Mouse (Mus musculus): ENCODE data around the gene Olfr1221.
"Not testable (repeated sequence)": the region's sequence is repeated elsewhere in the genome, so short reads cannot be mapped to it uniquely, and the experiment has no call there.

The Olfr1221 gene

DNA sequence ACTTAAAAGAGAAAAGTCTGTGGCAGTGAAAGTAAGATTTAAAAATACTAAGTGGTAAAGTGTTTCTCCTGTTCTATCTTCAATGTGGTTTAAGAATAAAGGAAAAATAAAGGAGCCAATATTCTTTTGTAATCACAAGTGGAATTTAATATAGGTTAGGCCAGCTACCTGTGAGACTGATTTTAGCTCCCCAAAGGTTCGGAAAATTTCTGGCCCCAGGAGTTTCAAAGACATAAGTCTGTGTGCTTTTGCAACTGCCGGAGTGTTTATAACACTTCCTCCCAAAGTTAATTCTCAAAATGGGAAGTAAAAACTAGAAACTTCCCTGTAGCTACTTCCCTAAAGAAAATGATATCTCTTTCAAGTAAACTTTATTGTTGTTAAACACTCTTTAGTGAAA, at the start of gene Olfr1221:
TSS of gene Olfr1221 (minus strand) at position 101 of the 400 bp plus-strand sequence.
- DNase-seq (ENCODE audit: low spot score in 2 of 2) = no peak

DNA sequence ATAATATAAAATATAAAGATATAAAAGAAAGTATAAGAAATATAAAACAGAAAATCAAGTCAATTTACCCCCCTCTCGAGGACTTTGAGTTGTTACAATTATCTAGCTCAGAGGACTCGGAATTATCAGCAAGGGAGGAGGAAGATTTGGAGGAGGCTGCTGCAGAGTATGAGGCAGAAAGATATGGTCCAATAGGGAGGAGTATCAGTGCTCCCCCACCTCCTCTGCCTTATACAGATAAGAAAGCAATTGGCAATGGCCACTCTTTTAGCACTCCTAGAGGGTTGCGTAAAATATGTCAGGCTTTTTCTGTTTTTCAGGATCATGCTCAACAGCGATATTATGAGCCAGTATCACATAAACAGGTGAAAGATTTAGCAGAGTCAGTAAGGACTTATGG, 47.6 kb upstream of the Olfr1221 start:
- not testable (repeated sequence) for DNase-seq (ENCODE audit: low spot score in 2 of 2)

DNA sequence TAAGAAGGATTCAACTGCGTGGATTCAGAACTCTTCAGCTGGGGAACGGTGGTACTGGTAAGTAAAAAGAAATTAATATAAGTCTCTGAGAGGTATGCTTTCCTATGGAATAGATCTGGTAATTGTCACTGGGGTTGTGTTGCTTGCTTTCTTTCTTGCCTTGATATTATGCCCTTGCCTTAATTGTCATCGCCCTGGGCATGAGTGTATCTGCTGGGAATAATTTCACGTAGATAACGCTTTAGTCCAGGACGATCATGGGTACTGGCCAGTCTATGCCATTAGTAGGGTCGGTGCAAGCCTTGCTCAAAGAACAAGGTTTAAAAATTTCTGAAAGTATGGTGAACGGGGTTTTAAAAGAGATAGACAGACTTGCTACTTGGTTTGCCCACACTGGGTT, 46.9 kb upstream of the Olfr1221 start, which contains the start of gene Olfr1224-ps1:
TSS of gene Olfr1224-ps1 (minus strand) at position 101 of the 400 bp plus-strand sequence.
- DNase-seq (ENCODE audit: low spot score in 2 of 2) = not testable (repeated sequence)

DNA sequence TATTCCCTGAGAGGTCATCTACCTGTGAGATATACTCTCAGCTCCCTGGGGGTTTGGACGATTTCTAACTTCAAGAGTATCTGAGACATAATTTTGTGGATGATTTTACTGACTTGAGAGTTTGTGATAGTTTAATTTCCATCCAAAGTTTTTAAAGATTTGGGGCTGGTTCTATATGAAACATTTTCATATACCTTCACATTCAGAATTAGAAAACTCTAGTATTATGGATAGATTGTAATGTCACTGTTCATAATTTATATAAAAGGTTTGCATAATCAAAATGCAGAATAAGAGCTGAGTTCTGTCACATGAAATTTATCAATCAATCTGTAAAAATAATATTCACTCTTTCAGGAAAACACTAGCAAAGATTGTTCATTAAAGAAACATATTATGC, 34.4 kb upstream of the Olfr1221 start, which contains the start of gene Olfr1223:
TSS of gene Olfr1223 (minus strand) at position 101 of the 400 bp plus-strand sequence.
- no peak for DNase-seq (ENCODE audit: low spot score in 2 of 2)

DNA sequence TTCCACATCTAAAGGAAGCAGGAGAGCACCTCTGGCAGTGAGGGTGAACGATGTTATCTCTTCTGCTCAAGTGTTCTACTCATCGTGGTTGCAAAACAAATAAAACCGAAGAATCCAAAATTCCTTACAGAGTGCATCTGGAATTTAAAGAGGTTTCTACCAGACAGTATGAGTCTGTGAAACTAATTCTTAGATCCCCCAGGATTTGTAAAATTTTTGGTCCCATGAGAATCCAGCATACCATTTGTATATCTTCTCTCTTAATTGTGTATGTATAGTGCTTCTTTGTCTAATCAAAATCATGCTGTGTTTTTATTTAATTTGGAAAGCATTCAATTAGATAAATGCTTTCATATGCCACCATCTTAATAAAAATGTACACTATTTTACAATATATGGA, 15.9 kb upstream of the Olfr1221 start, which contains the start of gene Olfr1222:
TSS of gene Olfr1222 (minus strand) at position 101 of the 400 bp plus-strand sequence.
- no peak for DNase-seq (ENCODE audit: low spot score in 2 of 2)

DNA sequence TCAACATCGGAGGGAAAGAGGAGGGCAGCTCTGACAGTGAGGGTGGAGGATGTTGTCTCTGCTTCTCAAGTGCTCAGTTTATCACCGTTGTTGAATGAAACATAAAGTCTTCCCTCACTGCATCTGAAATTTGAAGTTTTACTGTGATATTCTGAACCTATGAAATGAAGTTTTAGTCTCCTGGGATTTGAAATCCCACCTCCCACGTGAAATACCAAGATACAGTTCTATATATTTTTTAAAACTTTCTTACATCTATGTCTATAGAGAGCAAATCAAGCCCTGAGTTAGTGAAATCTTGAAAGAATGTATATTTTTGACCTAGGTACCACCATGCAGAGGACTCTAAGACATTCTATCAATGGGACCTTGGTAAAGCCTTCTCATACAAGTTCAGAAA, 10.3 kb downstream of the Olfr1221 start, which contains the start of gene Olfr1220:
TSS of gene Olfr1220 (minus strand) at position 101 of the 400 bp plus-strand sequence.
- no peak for DNase-seq (ENCODE audit: low spot score in 2 of 2)

DNA sequence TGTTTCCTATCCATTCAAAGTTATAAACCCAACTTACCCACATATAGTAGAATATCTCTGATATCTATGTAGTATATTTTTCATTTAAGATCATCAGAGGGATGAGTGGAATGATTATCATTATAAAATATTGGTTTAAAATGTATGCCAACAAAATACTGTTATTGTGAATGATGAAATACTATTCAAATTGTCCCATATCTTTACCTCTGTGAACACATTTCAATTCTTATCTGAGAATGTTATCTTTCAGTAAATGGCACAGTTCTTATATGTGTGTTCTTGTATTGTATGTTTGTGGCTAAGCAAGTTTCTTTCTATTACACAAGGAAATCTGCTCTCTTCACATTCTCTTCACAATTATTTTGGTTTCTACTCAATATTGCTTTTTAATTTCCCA, 11.4 kb downstream of the Olfr1221 start:
- no peak for DNase-seq (ENCODE audit: low spot score in 2 of 2)

DNA sequence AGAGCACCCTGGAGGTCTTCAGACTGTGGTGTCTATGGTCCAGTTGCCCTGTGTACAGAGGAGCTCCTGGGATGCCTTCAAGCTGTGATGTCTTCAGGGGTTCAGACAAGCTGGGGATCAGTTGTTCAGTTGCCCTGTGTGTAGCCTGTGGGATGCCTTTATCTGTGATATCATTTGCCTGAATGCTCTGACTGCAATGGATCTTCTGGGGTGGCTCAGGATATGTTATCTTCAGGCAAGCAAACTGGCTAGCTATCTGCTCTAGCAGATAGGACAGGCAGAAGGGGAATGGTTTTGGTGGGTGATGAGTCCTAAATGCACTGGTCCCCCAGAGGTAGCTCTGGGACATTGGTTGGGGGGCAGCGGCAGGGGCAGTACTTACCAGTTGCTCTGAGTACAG, 23.2 kb downstream of the Olfr1221 start:
- DNase-seq (ENCODE audit: low spot score in 2 of 2) = no peak

DNA sequence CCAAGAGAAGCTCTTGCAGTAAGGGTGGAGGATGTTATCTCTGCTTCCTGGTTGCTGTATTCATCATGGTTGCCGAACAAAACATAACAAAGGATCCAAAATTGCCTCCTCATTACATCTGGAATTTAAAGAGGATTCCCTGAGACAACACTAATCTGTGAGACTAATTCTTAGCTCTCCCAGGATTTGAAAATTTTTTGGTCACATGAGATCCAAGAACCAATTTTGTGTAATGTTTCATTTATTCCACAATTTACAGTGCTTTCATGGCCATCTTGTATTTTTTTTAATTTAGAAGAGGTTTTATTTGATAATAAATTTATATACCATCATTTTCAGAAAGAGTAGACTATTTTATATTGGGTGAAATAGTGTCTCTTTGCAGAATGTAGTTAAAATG, 33.7 kb downstream of the Olfr1221 start, which contains the start of gene Olfr1219:
TSS of gene Olfr1219 (minus strand) at position 101 of the 400 bp plus-strand sequence.
- no peak for DNase-seq (ENCODE audit: low spot score in 2 of 2)

DNA sequence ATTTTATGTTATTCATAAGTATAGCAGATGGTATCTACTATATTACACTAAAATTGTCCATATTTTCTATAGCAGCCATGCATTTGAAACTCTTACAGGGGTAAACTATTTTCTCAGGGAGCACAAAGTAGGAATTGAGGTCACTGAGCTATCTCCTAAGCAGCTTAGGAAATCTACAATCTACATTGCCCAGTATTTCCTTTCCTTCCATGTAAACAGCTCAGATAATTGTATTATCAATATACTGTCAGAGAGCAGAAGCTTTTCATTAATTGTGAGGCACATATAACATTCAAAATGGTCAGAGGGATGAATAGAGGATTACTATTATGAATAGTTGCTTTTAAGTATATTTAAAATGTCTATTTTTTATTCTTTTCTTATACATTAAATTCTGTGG, 35.6 kb downstream of the Olfr1221 start:
- no peak for DNase-seq (ENCODE audit: low spot score in 2 of 2)

DNA sequence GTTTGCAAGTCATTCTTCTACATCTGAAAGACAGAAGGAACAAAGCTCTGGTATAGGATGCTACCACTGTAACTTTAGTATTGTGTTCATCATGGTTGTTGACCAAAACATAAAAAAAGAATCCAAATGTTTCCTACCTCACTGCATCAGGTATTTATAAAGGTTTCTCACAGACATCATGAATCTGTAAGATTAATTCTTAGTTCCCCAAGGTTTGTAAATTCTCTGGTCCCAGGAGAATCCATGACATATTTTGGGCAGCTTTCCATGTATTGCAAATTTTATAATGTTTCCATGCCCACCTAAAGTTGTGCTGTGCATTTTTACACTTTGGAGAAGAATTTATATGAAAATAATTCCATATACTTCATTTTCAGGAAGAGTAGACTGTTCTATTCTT, 56.0 kb downstream of the Olfr1221 start, which contains the start of gene Olfr1218:
TSS of gene Olfr1218 (minus strand) at position 101 of the 400 bp plus-strand sequence.
- no peak for DNase-seq (ENCODE audit: low spot score in 2 of 2)
